In genomic region chr13:84061820-84062480, GRCm38 (mm10) we compare ENCODE assay signal across 15 mouse cellular contexts.
DNase-seq lines count a peak whose midpoint lies in the region; ATAC-seq lines count a peak whose summit lies in the region.
"Had no signal": no experiment of that assay in that cellular context is flagged by ENCODE, and none has a peak within 500 bp of the region (broad histone marks: within the 10 kb centered on the region; RNA-seq: fewer than 3 reads in every experiment).

No protein-coding gene starts in this region.

- H3K9ac ChIP-seq in midbrain, embryonic 15.5 days: peak overlapping the region; percentile 46
- H3K9ac ChIP-seq: heart, embryonic 12.5 days; lung, embryonic 14.5 days had no signal

- H3K4me3 ChIP-seq in hindbrain, embryonic 10.5 days: no peak overlapping the region
- H3K4me3 ChIP-seq in midbrain, embryonic 15.5 days: peak overlapping the region; percentile 26
- H3K4me3 ChIP-seq: heart, embryonic 12.5 days; limb, embryonic 10.5 days had no signal

- peak overlapping the region; percentile 89 for H3K27ac ChIP-seq in hindbrain, embryonic 10.5 days
- peak overlapping the region; percentile 93 for H3K27ac ChIP-seq in midbrain, embryonic 15.5 days
- H3K27ac ChIP-seq: limb, embryonic 10.5 days; stomach, postnatal 0 days had no signal

- H3K27me3 ChIP-seq in hindbrain, embryonic 10.5 days (ENCODE audit: insufficient read depth, poor library complexity, severe bottlenecking): peaks cover 5% of the 10 kb centered on the region; the same call in 1 of the 2 replicates
- H3K27me3 ChIP-seq in midbrain, embryonic 15.5 days (replicated peaks): no peaks in the 10 kb centered on the region
- H3K27me3 ChIP-seq: heart, embryonic 12.5 days had no signal

- 51% methylated on average over 7 of the region's 7 CpGs for WGBS in hindbrain, embryonic 10.5 days
- WGBS in midbrain, embryonic 15.5 days: 26% methylated on average over 7 of the region's 7 CpGs

- ATAC-seq in midbrain, embryonic 15.5 days (replicated peaks): no peak

- H3K36me3 ChIP-seq in hindbrain, embryonic 10.5 days: no peaks in the 10 kb centered on the region
- H3K36me3 ChIP-seq in midbrain, embryonic 15.5 days (replicated peaks): no peaks in the 10 kb centered on the region
- H3K36me3 ChIP-seq: heart, embryonic 12.5 days; limb, embryonic 10.5 days had no signal

- peaks cover 95% of the 10 kb centered on the region for H3K4me1 ChIP-seq in hindbrain, embryonic 10.5 days (replicated peaks)
- H3K4me1 ChIP-seq in midbrain, embryonic 15.5 days: peaks cover 60% of the 10 kb centered on the region
- H3K4me1 ChIP-seq: heart, embryonic 12.5 days had no signal

- H3K4me2 ChIP-seq in midbrain, embryonic 15.5 days: peak overlapping the region; percentile 49
- H3K4me2 ChIP-seq: heart, embryonic 12.5 days; lung, embryonic 14.5 days had no signal

- DNase-seq in layer of hippocampus, adult 11-12 months (ENCODE audit: low spot score): peak; percentile 23
- no peak for DNase-seq in layer of hippocampus, postnatal 25 days (ENCODE audit: extremely low spot score in 1 of 2, low spot score in 1 of 2)
- DNase-seq in cerebellum, postnatal 14 days: peak; percentile 44 to 67
- DNase-seq in hindbrain, embryonic 10.5 days (ENCODE audit: low spot score): no peak
- no peak for DNase-seq in frontal cortex, postnatal 14 days (ENCODE audit: low spot score in 2 of 2)
- DNase-seq in heart, adult 11 months: no peak
- no peak for DNase-seq in adrenal gland, postnatal 4 days (ENCODE audit: low spot score in 2 of 2)
- DNase-seq: adrenal gland, postnatal 10 days; kidney, adult 9 months; lung, embryonic 14.5 days; right cerebral cortex, postnatal 4 days had no signal

- H3K9me3 ChIP-seq in hindbrain, embryonic 10.5 days: no peaks in the 10 kb centered on the region
- no peaks in the 10 kb centered on the region for H3K9me3 ChIP-seq in midbrain, embryonic 15.5 days
- H3K9me3 ChIP-seq: heart, embryonic 12.5 days; limb, embryonic 10.5 days had no signal

Comparison
In these comparisons a context has a peak if more than half of its experiments do, and no peak if none do; other contexts are left out.
1. DNase-seq: peak in layer of hippocampus, adult 11-12 months (single experiment) and cerebellum, postnatal 14 days (2 of 2); none in layer of hippocampus, postnatal 25 days (0 of 2), hindbrain, embryonic 10.5 days (single experiment), frontal cortex, postnatal 14 days (0 of 2), heart, adult 11 months (single experiment) and adrenal gland, postnatal 4 days (0 of 2).